Mouse (Mus musculus): ENCODE measurements around the gene Misp.

Gene Misp

DNA sequence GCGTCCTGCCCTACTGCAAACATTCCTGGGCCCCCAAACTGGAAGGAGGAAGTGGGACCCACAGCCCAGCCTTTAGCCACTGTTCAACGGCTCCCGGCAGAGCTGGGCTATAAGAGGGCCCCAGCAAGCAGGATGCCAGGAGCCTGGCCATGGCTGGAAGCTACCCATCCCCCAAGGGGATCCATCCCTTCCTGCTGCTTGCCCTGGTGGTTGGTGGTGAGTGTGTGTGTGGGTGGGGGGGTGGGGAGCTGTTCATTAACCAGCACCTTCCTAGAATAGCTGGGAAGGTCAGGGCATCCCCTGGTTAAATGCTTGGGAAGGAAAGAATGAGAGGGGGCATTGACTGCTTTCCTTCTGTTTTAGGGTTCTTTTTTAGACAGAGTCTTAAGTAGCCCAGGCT lies 58.7 kb downstream of the Misp start:
- DNase-seq, result no peak

Data from lung, postnatal 36 days (tissue).